Mouse (Mus musculus) adrenal gland, postnatal 10 days (tissue): ENCODE data around the gene 1700012P22Rik. TPM values are rescaled to one million over a fixed set of nuclear protein-coding genes. Genes with fewer than 3 reads are reported as not detected.
A peak's percentile ranks its signal among the peaks of the same experiment; 100 is the strongest.

Experiments used
- DNase-seq: peaks from one replicate; pipeline ENCODE4 v3.0.0; 2021; ENCODE audit warnings: mixed read lengths
- long read RNA-seq, 2 experiments: library from polyadenylated mRNA; stranded (forward); transcript quantifications; one replicate each; pipeline ENCODE4 v2.0.0; 2021
- total RNA-seq, 2 experiments: library from RNA; stranded (reverse); gene quantifications; 2 replicates each; pipeline ENCODE4 v1.2.3; 2021

The 1700012P22Rik gene
- not detected for total RNA-seq
- long read RNA-seq, experiment 1: 0 reads
- long read RNA-seq, experiment 2: 0 reads

GRCm38 (mm10) chr4:144438672-144439071 lies at the start of gene 1700012P22Rik:
TSS of gene 1700012P22Rik (minus strand) at chr4:144438772.
- no peak for DNase-seq

GRCm38 (mm10) chr4:144468091-144468490 lies 29.5 kb upstream of the 1700012P22Rik start:
- no peak for DNase-seq

- DNase-seq: no peak
Observed at GRCm38 (mm10) chr4:144465206-144465605, 26.6 kb upstream of the 1700012P22Rik start.

- DNase-seq: no peak
Observed at GRCm38 (mm10) chr4:144463656-144464055, 25.1 kb upstream of the 1700012P22Rik start, which contains the start of gene Aadacl3. TSS of gene Aadacl3 (minus strand) at chr4:144463756.

- no peak for DNase-seq
Observed at GRCm38 (mm10) chr4:144453217-144453616, 14.6 kb upstream of the 1700012P22Rik start, which contains the start of gene Gm9944. TSS of gene Gm9944 (minus strand) at chr4:144453317.

GRCm38 (mm10) chr4:144448546-144448945 lies 10.0 kb upstream of the 1700012P22Rik start:
- no peak for DNase-seq

GRCm38 (mm10) chr4:144441582-144441981 lies 3.0 kb upstream of the 1700012P22Rik start:
- DNase-seq: no peak

GRCm38 (mm10) chr4:144441095-144441494 lies 2.5 kb upstream of the 1700012P22Rik start:
- DNase-seq: no peak

- no peak for DNase-seq
Observed at GRCm38 (mm10) chr4:144433216-144433615, 5.4 kb downstream of the 1700012P22Rik start.

GRCm38 (mm10) chr4:144430723-144431122 lies 7.8 kb downstream of the 1700012P22Rik start:
- no peak for DNase-seq

- peak; percentile 36 for DNase-seq
Observed at GRCm38 (mm10) chr4:144428868-144429267, 9.7 kb downstream of the 1700012P22Rik start.

GRCm38 (mm10) chr4:144424590-144424989 lies 14.0 kb downstream of the 1700012P22Rik start:
- no peak for DNase-seq

GRCm38 (mm10) chr4:144420644-144421043 lies 17.9 kb downstream of the 1700012P22Rik start:
- DNase-seq: no peak

- no peak for DNase-seq
Observed at GRCm38 (mm10) chr4:144408290-144408689, 30.3 kb downstream of the 1700012P22Rik start, which contains the start of gene Pramef12. TSS of gene Pramef12 (minus strand) at chr4:144408464.

- no peak for DNase-seq
Observed at GRCm38 (mm10) chr4:144406261-144406660, 32.3 kb downstream of the 1700012P22Rik start.

- DNase-seq: peak; percentile 13
Observed at GRCm38 (mm10) chr4:144404456-144405086, 34.0 kb downstream of the 1700012P22Rik start.

- no peak for DNase-seq
Observed at GRCm38 (mm10) chr4:144402712-144403111, 35.9 kb downstream of the 1700012P22Rik start.

GRCm38 (mm10) chr4:144396316-144396715 lies 42.3 kb downstream of the 1700012P22Rik start:
- no peak for DNase-seq

GRCm38 (mm10) chr4:144377911-144378310 lies 60.7 kb downstream of the 1700012P22Rik start, which contains the start of gene Pramef20:
TSS of gene Pramef20 (minus strand) at chr4:144377933.
- no peak for DNase-seq

Other genes starting within 250 kb of the 1700012P22Rik start
- gene Oog2, start 248.1 kb downstream of the 1700012P22Rik start, total RNA-seq: not detected
- gene C87977, start 225.5 kb downstream of the 1700012P22Rik start, total RNA-seq: not detected
- gene Pramel5, start 158.3 kb downstream of the 1700012P22Rik start, total RNA-seq: not detected
- gene Gm13128, start 108.5 kb downstream of the 1700012P22Rik start, total RNA-seq: not detected
- not detected for gene Gm13119, start 80.8 kb downstream of the 1700012P22Rik start, total RNA-seq
- not detected for gene Pramef20, start 60.8 kb downstream of the 1700012P22Rik start, total RNA-seq
- gene Pramef12, start 30.3 kb downstream of the 1700012P22Rik start, total RNA-seq: under 1 TPM in 1 of 2 experiments, not detected in 1; 0.12 TPM
- not detected for gene Gm9944, start 14.5 kb upstream of the 1700012P22Rik start, total RNA-seq
- gene Aadacl3, start 25.0 kb upstream of the 1700012P22Rik start, total RNA-seq: not detected
- gene 9430007A20Rik, start 81.0 kb upstream of the 1700012P22Rik start, total RNA-seq: not detected
- gene Gm13124, start 126.4 kb upstream of the 1700012P22Rik start, total RNA-seq: not detected
- gene Aadacl4, start 174.9 kb upstream of the 1700012P22Rik start, total RNA-seq: not detected
- not detected for gene Gm436, start 247.6 kb upstream of the 1700012P22Rik start, total RNA-seq